Mouse (Mus musculus) kidney, adult 2 months (tissue): Measurements from ENCODE around the gene Jpt1.

Experiments used
- CTCF ChIP-seq: fragments of 200-500 bp; conservative IDR thresholded peaks from 2 replicates; pipeline ENCODE4 v1.5.1; 2011; ENCODE audit warnings: low read depth, mild to moderate bottlenecking, control low read depth, low read length, moderate library complexity, mixed read lengths; ENCODE audit not compliant: insufficient read depth, insufficient read length
- POLR2A ChIP-seq: fragments of 200-500 bp; IDR thresholded peaks from one replicate; pipeline ENCODE4 v1.6.1; 2011; ENCODE audit warnings: low read depth, low read length, control low read depth

DNA sequence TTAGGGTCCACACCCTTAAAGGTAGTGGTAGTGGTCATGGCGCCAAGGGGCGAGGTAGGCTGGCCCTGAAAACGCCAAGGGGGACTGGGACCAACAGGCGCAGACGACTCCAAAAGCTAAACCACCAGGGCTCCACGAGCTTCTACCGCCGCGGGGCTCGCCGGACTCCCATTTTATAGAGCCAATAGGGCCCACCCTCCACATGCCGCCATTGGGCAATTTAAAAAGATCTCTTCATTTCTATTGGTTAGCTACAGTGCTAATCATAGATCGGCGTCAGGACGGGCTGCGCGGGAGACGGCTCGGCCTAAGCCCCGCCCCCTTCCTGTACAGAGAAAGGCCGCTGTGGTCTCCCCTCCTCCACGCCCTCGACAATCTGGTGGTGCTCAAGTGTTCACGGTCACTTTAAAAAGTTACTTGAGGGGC, at the start of gene Jpt1:
- TF ChIP-seq POLR2A (peak; percentile 99), CTCF (no peak)
